2 mouse cellular contexts compared by ENCODE assay signal in the genomic region with DNA sequence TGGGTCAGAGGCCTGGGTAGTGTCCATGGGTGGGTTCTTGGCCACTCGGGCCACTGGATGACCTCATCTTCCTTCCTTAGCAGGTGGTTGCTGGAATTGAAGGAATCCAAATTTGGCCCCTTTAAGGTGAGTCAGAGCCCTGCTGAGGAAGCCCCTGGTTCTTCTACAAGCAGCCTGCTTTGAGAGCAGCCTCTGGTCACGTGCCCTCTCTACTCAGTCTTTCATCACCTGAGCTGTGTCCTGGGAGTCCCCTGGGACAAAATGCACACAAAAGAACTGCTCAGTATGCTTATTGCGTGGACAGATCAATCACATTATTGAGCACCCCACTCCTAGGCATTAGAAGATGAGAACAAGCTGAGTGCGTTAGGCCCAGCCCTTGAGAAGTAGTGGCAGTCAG.
TF ChIP-seq lines count a peak whose summit lies in the region.

No protein-coding gene starts in this region.

TF ChIP-seq in CH12.LX, 34 proteins besides CTCF, POLR2A, EP300 and RAD21:
- no peak for TF ChIP-seq MAFK (IDR thresholded peaks at IDR 0.05; ENCODE audit: insufficient replicate concordance, low read length)
- TF ChIP-seq ZKSCAN1 (IDR thresholded peaks at IDR 0.05; ENCODE audit: borderline replicate concordance, low read depth, low read length): no peak
- TF ChIP-seq PAX5 (IDR thresholded peaks at IDR 0.05; ENCODE audit: low read length): no peak
- peak; percentile 57 for TF ChIP-seq BHLHE40 (IDR thresholded peaks at IDR 0.05; ENCODE audit: low read depth, low read length)
- no peak for TF ChIP-seq SMC3 (IDR thresholded peaks at IDR 0.05; ENCODE audit: low read depth, low read length)
- no peak for TF ChIP-seq UBTF (IDR thresholded peaks at IDR 0.05; ENCODE audit: low read depth, low read length)
- peak; percentile 30; the same call in 1 of the 2 replicates for TF ChIP-seq USF1 (IDR thresholded peaks at IDR 0.05; ENCODE audit: low read depth, low read length)
- TF ChIP-seq RCOR1 (conservative IDR thresholded peaks at IDR 0.05; ENCODE audit: low read depth, low read length): no peak
- no peak for TF ChIP-seq ZNF384 (IDR thresholded peaks at IDR 0.05; ENCODE audit: low read depth, low read length)
- no peak for TF ChIP-seq KAT2A (IDR thresholded peaks at IDR 0.05; ENCODE audit: insufficient replicate concordance, low read length)
- no peak for TF ChIP-seq ETS1 (conservative IDR thresholded peaks at IDR 0.05; ENCODE audit: low read depth, low read length)
- no peak for TF ChIP-seq ZMIZ1 (IDR thresholded peaks at IDR 0.05; ENCODE audit: low read depth, low read length)
- no peak for TF ChIP-seq JUN (IDR thresholded peaks at IDR 0.05; ENCODE audit: insufficient read depth, low read depth, low read length)
- no peak for TF ChIP-seq SIN3A (IDR thresholded peaks at IDR 0.05; ENCODE audit: low read length)
- no peak for TF ChIP-seq MXI1 (IDR thresholded peaks at IDR 0.05; ENCODE audit: low read depth, low read length)
- no peak for TF ChIP-seq ELF1 (IDR thresholded peaks at IDR 0.05; ENCODE audit: low read depth, low read length)
- no peak for TF ChIP-seq CHD2 (IDR thresholded peaks at IDR 0.05; ENCODE audit: low read length)

TF ChIP-seq in myocyte, 11 proteins besides CTCF, POLR2A, EP300 and RAD21:
- TF ChIP-seq USF1 (IDR thresholded peaks at IDR 0.05; ENCODE audit: low read depth) (peak; percentile 4), CEBPB (IDR thresholded peaks at IDR 0.05; ENCODE audit: insufficient read depth, poor library complexity, severe bottlenecking) (no peak), SRF (IDR thresholded peaks at IDR 0.05; ENCODE audit: control insufficient read depth, insufficient read length, low read depth) (no peak), TCF12 (IDR thresholded peaks at IDR 0.05; ENCODE audit: insufficient read depth, poor library complexity, severe bottlenecking) (no peak), E2F4 (IDR thresholded peaks at IDR 0.05; ENCODE audit: insufficient read depth) (no peak), REST (IDR thresholded peaks at IDR 0.05; ENCODE audit: insufficient read depth, insufficient read length) (no peak), MAX (IDR thresholded peaks at IDR 0.05; ENCODE audit: low read depth) (no peak), MYOD1 (IDR thresholded peaks at IDR 0.05; ENCODE audit: control insufficient read depth in 1 of 3, insufficient read length in 2 of 3, low read depth in 2 of 3) (no peak), MYOG (IDR thresholded peaks at IDR 0.05; ENCODE audit: control insufficient read depth in 1 of 3, insufficient read depth in 1 of 3, insufficient read length in 2 of 3, low read depth in 2 of 3) (peak in 1 of 3 experiments; percentile 1), POLR2AphosphoS2 (IDR thresholded peaks at IDR 0.05; ENCODE audit: insufficient read length, low read depth) (no peak), TCF3 (IDR thresholded peaks at IDR 0.05; ENCODE audit: insufficient read length, low read depth) (no peak)
